Mouse (Mus musculus): ENCODE data around the gene Rpl23a. TPM values are rescaled to one million over a fixed set of nuclear protein-coding genes. Genes with fewer than 3 reads are reported as not detected.

Gene Rpl23a
- polyA plus RNA-seq, 1 experiment from 2014 or later: 1,161 TPM

GRCm38 (mm10) chr11:78179438-78179999 is 3.9 kb downstream of the Rpl23a start:
- peak overlapping the region; percentile 54 for H3K4me3 ChIP-seq (ENCODE audit: low read depth, low read length)
- peak overlapping the region; percentile 64 for H3K9ac ChIP-seq (ENCODE audit: low read length)
- peak overlapping the region; percentile 93; the same call in 1 of the 2 replicates for H3K27ac ChIP-seq (ENCODE audit: low read depth, low read length)
- 33% methylated on average over 8 of the region's 8 CpGs for WGBS
- H3K27me3 ChIP-seq (ENCODE audit: control insufficient read depth, insufficient read depth, low read length): no peaks in the 10 kb centered on the region
- no peak for DNase-seq (ENCODE audit: low spot score)
- H3K4me2 ChIP-seq (ENCODE audit: low read depth, low read length, severe bottlenecking): peak overlapping the region; percentile 93
- no peaks in the 10 kb centered on the region for H3K9me3 ChIP-seq (ENCODE audit: control insufficient read depth, low read length)
- no peak for ATAC-seq (replicated peaks; ENCODE audit: low FRiP score)
- peaks cover 28% of the 10 kb centered on the region for H3K4me1 ChIP-seq (replicated peaks; ENCODE audit: control insufficient read depth, insufficient read depth, low read length)
- H3K36me3 ChIP-seq (ENCODE audit: control insufficient read depth, insufficient read depth, low read length): peaks cover 4% of the 10 kb centered on the region

- no peaks in the 10 kb centered on the region for H3K9me3 ChIP-seq (ENCODE audit: control insufficient read depth, low read length)
- DNase-seq (ENCODE audit: low spot score) (peak; percentile 77), ATAC-seq (replicated peaks; ENCODE audit: low FRiP score) (0 out of 2 replicates have a peak, but pooled peaks have one; percentile 1)
- H3K4me1 ChIP-seq (replicated peaks; ENCODE audit: control insufficient read depth, insufficient read depth, low read length): peaks cover 28% of the 10 kb centered on the region
- WGBS: under 1% methylated on average over 28 of the region's 29 CpGs
- peaks cover 4% of the 10 kb centered on the region for H3K36me3 ChIP-seq (ENCODE audit: control insufficient read depth, insufficient read depth, low read length)
- no peaks in the 10 kb centered on the region for H3K27me3 ChIP-seq (ENCODE audit: control insufficient read depth, insufficient read depth, low read length)
- peak overlapping the region; percentile 93 for H3K27ac ChIP-seq (ENCODE audit: low read depth, low read length)
- peak overlapping the region; percentile 93 for H3K4me2 ChIP-seq (ENCODE audit: low read depth, low read length, severe bottlenecking)
- peak overlapping the region; percentile 64 for H3K9ac ChIP-seq (ENCODE audit: low read length)
- peak overlapping the region; percentile 54 for H3K4me3 ChIP-seq (ENCODE audit: low read depth, low read length)
Measured at GRCm38 (mm10) chr11:78178859-78179437, 4.4 kb downstream of the Rpl23a start.

- Histone ChIP-seq H3K4me3 (ENCODE audit: low read depth, low read length) (peak overlapping the region; percentile 54), H3K9me3 (ENCODE audit: control insufficient read depth, low read length) (no peaks in the 10 kb centered on the region), H3K4me1 (replicated peaks; ENCODE audit: control insufficient read depth, insufficient read depth, low read length) (peaks cover 28% of the 10 kb centered on the region), H3K36me3 (ENCODE audit: control insufficient read depth, insufficient read depth, low read length) (peaks cover 4% of the 10 kb centered on the region), H3K27me3 (ENCODE audit: control insufficient read depth, insufficient read depth, low read length) (no peaks in the 10 kb centered on the region), H3K27ac (ENCODE audit: low read depth, low read length) (peak overlapping the region; percentile 93), H3K9ac (ENCODE audit: low read length) (peak overlapping the region; percentile 64), H3K4me2 (ENCODE audit: low read depth, low read length, severe bottlenecking) (peak overlapping the region; percentile 93)
- peak; percentile 98 for DNase-seq (ENCODE audit: low spot score)
- ATAC-seq (replicated peaks; ENCODE audit: low FRiP score): peak; percentile 83
- WGBS: under 1% methylated on average over 74 of the region's 84 CpGs
Measured at GRCm38 (mm10) chr11:78177903-78178858, 5.2 kb downstream of the Rpl23a start.

GRCm38 (mm10) chr11:78177437-78177836 is 5.9 kb downstream of the Rpl23a start:
- ATAC-seq (replicated peaks; ENCODE audit: low FRiP score) (no peak; the same call in 1 of the 2 replicates), DNase-seq (ENCODE audit: low spot score) (no peak)
- Histone ChIP-seq H3K27ac (ENCODE audit: low read depth, low read length) (no peak overlapping the region), H3K4me2 (ENCODE audit: low read depth, low read length, severe bottlenecking) (peak overlapping the region; percentile 93), H3K4me1 (replicated peaks; ENCODE audit: control insufficient read depth, insufficient read depth, low read length) (peaks cover 28% of the 10 kb centered on the region), H3K9ac (ENCODE audit: low read length) (peak overlapping the region; percentile 50; the same call in 1 of the 2 replicates), H3K27me3 (ENCODE audit: control insufficient read depth, insufficient read depth, low read length) (no peaks in the 10 kb centered on the region), H3K4me3 (ENCODE audit: low read depth, low read length) (peak overlapping the region; percentile 54), H3K36me3 (ENCODE audit: control insufficient read depth, insufficient read depth, low read length) (peaks cover 4% of the 10 kb centered on the region), H3K9me3 (ENCODE audit: control insufficient read depth, low read length) (no peaks in the 10 kb centered on the region)
- 3% methylated on average over 10 of the region's 10 CpGs for WGBS

- peak overlapping the region; percentile 50 for H3K9ac ChIP-seq (ENCODE audit: low read length)
- WGBS: under 1% methylated on average over 23 of the region's 23 CpGs
- H3K4me2 ChIP-seq (ENCODE audit: low read depth, low read length, severe bottlenecking): peak overlapping the region; percentile 93
- H3K4me1 ChIP-seq (replicated peaks; ENCODE audit: control insufficient read depth, insufficient read depth, low read length): peaks cover 24% of the 10 kb centered on the region
- no peaks in the 10 kb centered on the region for H3K27me3 ChIP-seq (ENCODE audit: control insufficient read depth, insufficient read depth, low read length)
- H3K9me3 ChIP-seq (ENCODE audit: control insufficient read depth, low read length): no peaks in the 10 kb centered on the region
- ATAC-seq (replicated peaks; ENCODE audit: low FRiP score) (no peak), DNase-seq (ENCODE audit: low spot score) (no peak)
- peak overlapping the region; percentile 54 for H3K4me3 ChIP-seq (ENCODE audit: low read depth, low read length)
- H3K27ac ChIP-seq (ENCODE audit: low read depth, low read length): peak overlapping the region; percentile 14; the same call in 1 of the 2 replicates
- H3K36me3 ChIP-seq (ENCODE audit: control insufficient read depth, insufficient read depth, low read length): peaks cover 4% of the 10 kb centered on the region
Measured at GRCm38 (mm10) chr11:78176905-78177331, 6.5 kb downstream of the Rpl23a start.

- peaks cover 22% of the 10 kb centered on the region for H3K4me1 ChIP-seq (replicated peaks; ENCODE audit: control insufficient read depth, insufficient read depth, low read length)
- no peaks in the 10 kb centered on the region for H3K27me3 ChIP-seq (ENCODE audit: control insufficient read depth, insufficient read depth, low read length)
- H3K36me3 ChIP-seq (ENCODE audit: control insufficient read depth, insufficient read depth, low read length): peaks cover 4% of the 10 kb centered on the region; the same call in 1 of the 2 replicates
- WGBS: under 1% methylated on average over 32 of the region's 32 CpGs
- peak within 1 kb of the TSS; percentile 50 for H3K9ac ChIP-seq (ENCODE audit: low read length)
- H3K4me3 ChIP-seq (ENCODE audit: low read depth, low read length): peak within 1 kb of the TSS; percentile 54
- H3K4me2 ChIP-seq (ENCODE audit: low read depth, low read length, severe bottlenecking): peak within 1 kb of the TSS; percentile 93
- peak within 1 kb of the TSS; percentile 26; the same call in 1 of the 2 replicates for H3K27ac ChIP-seq (ENCODE audit: low read depth, low read length)
- DNase-seq (ENCODE audit: low spot score): peak; percentile 93
- H3K9me3 ChIP-seq (ENCODE audit: control insufficient read depth, low read length): no peaks in the 10 kb centered on the region
- ATAC-seq (replicated peaks; ENCODE audit: low FRiP score): peak; percentile 68; the same call in 1 of the 2 replicates
Measured at GRCm38 (mm10) chr11:78176402-78176862, 7.0 kb downstream of the Rpl23a start, which contains the start of the genes Nek8 and Tlcd1. TSS of gene Nek8 (minus strand) at chr11:78176675. TSS of gene Tlcd1 (plus strand) at chr11:78176711.

GRCm38 (mm10) chr11:78175771-78176401 is 7.5 kb downstream of the Rpl23a start:
- Histone ChIP-seq H3K4me2 (ENCODE audit: low read depth, low read length, severe bottlenecking) (peak overlapping the region; percentile 93; the same call in 1 of the 2 replicates), H3K27ac (ENCODE audit: low read depth, low read length) (peak overlapping the region; percentile 26; the same call in 1 of the 2 replicates), H3K9ac (ENCODE audit: low read length) (peak overlapping the region; percentile 50; the same call in 1 of the 2 replicates), H3K36me3 (ENCODE audit: control insufficient read depth, insufficient read depth, low read length) (peaks cover 4% of the 10 kb centered on the region; the same call in 1 of the 2 replicates), H3K9me3 (ENCODE audit: control insufficient read depth, low read length) (no peaks in the 10 kb centered on the region), H3K27me3 (ENCODE audit: control insufficient read depth, insufficient read depth, low read length) (no peaks in the 10 kb centered on the region), H3K4me3 (ENCODE audit: low read depth, low read length) (peak overlapping the region; percentile 54), H3K4me1 (replicated peaks; ENCODE audit: control insufficient read depth, insufficient read depth, low read length) (peaks cover 22% of the 10 kb centered on the region)
- ATAC-seq (replicated peaks; ENCODE audit: low FRiP score) (no peak; the same call in 1 of the 2 replicates), DNase-seq (ENCODE audit: low spot score) (no peak)
- 7% methylated on average over 9 of the region's 10 CpGs for WGBS

Measured in forebrain, embryonic 11.5 days (tissue).